Mouse (Mus musculus) heart, adult 2 months (tissue): Measurements from ENCODE around the gene Btnl6.

Experiments
- CTCF ChIP-seq: fragments of 200-600 bp; IDR thresholded peaks from 2 replicates; pipeline ENCODE4 v1.8.1; 2022; ENCODE audit warnings: antibody characterized with exemption, mild to moderate bottlenecking, moderate library complexity
- EP300 ChIP-seq: fragments of 200-500 bp; IDR thresholded peaks from 2 replicates; pipeline ENCODE4 v1.6.1; 2011; ENCODE audit warnings: low read depth, low read length, control low read depth; ENCODE audit not compliant: insufficient read depth

DNA sequence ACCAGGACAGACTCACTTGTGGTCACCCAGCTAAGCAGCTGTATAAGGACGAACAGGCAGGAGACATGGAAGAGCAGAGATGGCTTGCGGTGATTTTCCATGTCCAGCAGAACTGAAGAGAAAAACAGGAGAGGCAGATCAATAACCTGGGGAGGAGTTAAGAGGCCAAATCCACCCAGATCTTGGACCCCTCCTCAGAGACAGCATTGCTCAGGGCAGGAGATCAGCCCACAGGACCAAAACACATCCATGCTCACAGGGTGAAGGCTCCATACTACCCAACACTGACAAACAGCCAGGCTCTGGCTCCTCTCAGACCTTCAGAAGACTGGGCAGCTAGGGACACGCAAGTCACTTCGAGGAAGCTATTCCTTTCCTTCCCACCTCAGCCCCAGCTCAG is at the start of gene Btnl6:
- TF ChIP-seq CTCF (no peak), EP300 (no peak)
